Mouse (Mus musculus): ENCODE results near the gene Ywhae. TPM values are rescaled to one million over a fixed set of nuclear protein-coding genes. Genes with fewer than 3 reads are reported as not detected.
A peak's percentile ranks its signal among the peaks of the same experiment; 100 is the strongest.

Gene Ywhae
- polyA plus RNA-seq, 1 experiment: 701 TPM

DNA sequence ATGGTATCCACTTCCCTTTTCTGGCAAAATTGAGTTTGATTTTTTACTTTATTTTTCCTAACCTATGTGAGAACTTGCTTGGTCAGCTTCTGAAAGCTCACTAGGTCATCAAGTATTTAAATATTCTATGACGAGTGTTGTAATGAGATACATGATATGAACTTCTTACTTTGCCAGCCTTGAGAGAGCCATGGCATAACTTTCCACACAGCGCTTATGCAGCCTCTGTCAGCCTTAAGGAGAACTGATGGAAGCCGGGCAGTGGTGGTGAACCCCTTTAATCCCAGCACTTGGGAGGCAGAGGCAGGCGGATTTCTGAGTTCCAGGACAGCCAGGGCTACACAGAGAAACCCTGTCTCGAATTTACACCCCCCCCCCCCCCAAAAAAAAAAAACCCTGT is 28.1 kb downstream of the Ywhae start:
- TF ChIP-seq POLR2A (IDR thresholded peaks at IDR 0.05; ENCODE audit: low read depth, low read length): no peak
- Histone ChIP-seq H3K27ac (ENCODE audit: insufficient read depth, low read length) (no peak overlapping the region), H3K4me3 (ENCODE audit: insufficient read depth, low read length) (no peak overlapping the region), H3K4me1 (ENCODE audit: control insufficient read depth, insufficient read depth, low read length) (no peaks in the 10 kb centered on the region; the same call in 1 of the 2 replicates)

- TF ChIP-seq CTCF (IDR thresholded peaks at IDR 0.05; ENCODE audit: borderline replicate concordance, insufficient read depth, low read length) (no peak), POLR2A (IDR thresholded peaks at IDR 0.05; ENCODE audit: low read depth, low read length) (no peak)
- no peak overlapping the region for H3K4me3 ChIP-seq (ENCODE audit: insufficient read depth, low read length)
- H3K4me1 ChIP-seq (ENCODE audit: control insufficient read depth, insufficient read depth, low read length): no peaks in the 10 kb centered on the region
Observed at GRCm38 (mm10) chr11:75762708-75763107, 30.0 kb downstream of the Ywhae start.

DNA sequence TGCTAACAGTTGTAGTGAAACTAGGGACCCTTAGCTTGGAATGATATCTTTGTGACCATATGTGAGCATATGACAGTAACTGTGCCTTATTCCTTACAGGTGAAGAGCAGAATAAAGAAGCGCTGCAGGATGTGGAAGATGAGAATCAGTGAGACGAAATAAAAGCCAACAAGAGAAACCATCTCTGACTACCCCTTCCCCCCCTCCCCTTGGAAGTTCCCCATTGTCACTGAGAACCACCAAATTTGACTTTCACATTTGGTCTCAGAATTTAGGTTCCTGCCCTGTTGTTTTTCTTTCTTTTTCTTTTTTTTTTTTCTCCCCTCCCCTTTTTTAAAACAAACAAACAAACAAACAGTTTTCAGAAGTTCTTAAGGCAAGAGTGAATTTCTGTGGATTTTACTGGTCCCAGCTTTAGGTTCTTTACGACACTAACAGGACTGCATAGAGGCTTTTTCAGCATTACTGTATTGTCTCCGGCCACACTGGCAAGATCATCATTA is 31.9 kb downstream of the Ywhae start:
- Histone ChIP-seq H3K4me1 (ENCODE audit: control insufficient read depth, insufficient read depth, low read length) (no peaks in the 10 kb centered on the region; the same call in 1 of the 2 replicates), H3K4me3 (ENCODE audit: insufficient read depth, low read length) (no peak overlapping the region), H3K27ac (ENCODE audit: insufficient read depth, low read length) (no peak overlapping the region)
- TF ChIP-seq POLR2A (IDR thresholded peaks at IDR 0.05; ENCODE audit: low read depth, low read length): no peak
- no peak for TF ChIP-seq CTCF (IDR thresholded peaks at IDR 0.05; ENCODE audit: borderline replicate concordance, insufficient read depth, low read length)

More at GRCm38 (mm10) chr11:75762708-75763107, 30.0 kb downstream of the Ywhae start:
- H3K27ac ChIP-seq (ENCODE audit: insufficient read depth, low read length): no peak overlapping the region

- no peak overlapping the region for H3K4me3 ChIP-seq (ENCODE audit: insufficient read depth, low read length)
- no peaks in the 10 kb centered on the region; the same call in 1 of the 2 replicates for H3K4me1 ChIP-seq (ENCODE audit: control insufficient read depth, insufficient read depth, low read length)
- no peak overlapping the region for H3K27ac ChIP-seq (ENCODE audit: insufficient read depth, low read length)
- TF ChIP-seq CTCF (IDR thresholded peaks at IDR 0.05; ENCODE audit: borderline replicate concordance, insufficient read depth, low read length) (no peak), POLR2A (IDR thresholded peaks at IDR 0.05; ENCODE audit: low read depth, low read length) (no peak)
Observed at GRCm38 (mm10) chr11:75765161-75765560, 32.5 kb downstream of the Ywhae start.

GRCm38 (mm10) chr11:75767014-75767413 is 34.3 kb downstream of the Ywhae start:
- no peaks in the 10 kb centered on the region; the same call in 1 of the 2 replicates for H3K4me1 ChIP-seq (ENCODE audit: control insufficient read depth, insufficient read depth, low read length)
- TF ChIP-seq POLR2A (IDR thresholded peaks at IDR 0.05; ENCODE audit: low read depth, low read length) (no peak), CTCF (IDR thresholded peaks at IDR 0.05; ENCODE audit: borderline replicate concordance, insufficient read depth, low read length) (no peak)
- H3K4me3 ChIP-seq (ENCODE audit: insufficient read depth, low read length): no peak overlapping the region
- H3K27ac ChIP-seq (ENCODE audit: insufficient read depth, low read length): no peak overlapping the region

DNA sequence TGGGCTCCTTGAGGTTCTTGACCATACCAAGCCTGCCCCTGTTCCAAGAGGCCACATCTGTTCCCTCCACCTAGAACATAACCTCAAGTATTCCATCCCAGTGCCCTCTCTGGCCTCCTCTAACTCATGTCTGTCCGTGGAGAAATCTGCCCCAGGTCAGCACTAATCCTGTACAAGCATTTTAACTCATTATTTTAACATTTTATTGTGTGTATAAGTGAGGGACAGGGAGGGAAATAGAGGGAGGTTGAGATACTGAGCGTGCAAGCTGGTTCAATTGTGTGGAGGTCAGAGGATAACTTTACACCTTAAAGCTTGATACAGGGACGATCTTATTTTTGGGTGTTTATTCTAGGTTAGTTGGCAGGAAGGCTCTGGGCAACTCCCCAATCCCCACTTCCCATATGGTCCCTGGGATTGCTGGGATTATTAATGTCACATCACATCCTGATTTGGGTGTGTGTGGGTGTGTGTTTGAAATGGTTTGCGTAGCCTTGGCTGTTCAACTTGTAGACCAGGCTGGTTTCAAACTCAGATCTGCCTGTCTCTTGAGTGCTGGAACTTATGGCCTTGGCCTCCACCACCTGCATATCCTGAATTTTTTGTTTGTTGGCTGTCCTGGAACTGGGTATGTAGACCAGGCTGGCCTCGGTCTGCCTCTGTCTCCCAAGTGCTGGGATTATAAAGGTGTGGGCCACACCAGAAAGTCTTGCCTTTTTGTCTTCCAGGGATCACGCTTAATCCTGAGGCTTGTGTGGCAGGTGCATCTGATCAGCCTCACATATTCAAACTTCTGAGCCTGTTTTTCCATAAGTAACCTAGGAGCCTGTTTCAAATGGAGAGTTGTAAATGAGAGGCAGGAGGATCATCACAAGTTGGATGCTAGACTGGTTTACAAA is 35.7 kb downstream of the Ywhae start:
- TF ChIP-seq POLR2A (IDR thresholded peaks at IDR 0.05; ENCODE audit: low read depth, low read length) (no peak), CTCF (IDR thresholded peaks at IDR 0.05; ENCODE audit: borderline replicate concordance, insufficient read depth, low read length) (no peak)
- H3K4me1 ChIP-seq (ENCODE audit: control insufficient read depth, insufficient read depth, low read length): no peaks in the 10 kb centered on the region; the same call in 1 of the 2 replicates
- no peak overlapping the region for H3K27ac ChIP-seq (ENCODE audit: insufficient read depth, low read length)
- no peak overlapping the region for H3K4me3 ChIP-seq (ENCODE audit: insufficient read depth, low read length)

DNA sequence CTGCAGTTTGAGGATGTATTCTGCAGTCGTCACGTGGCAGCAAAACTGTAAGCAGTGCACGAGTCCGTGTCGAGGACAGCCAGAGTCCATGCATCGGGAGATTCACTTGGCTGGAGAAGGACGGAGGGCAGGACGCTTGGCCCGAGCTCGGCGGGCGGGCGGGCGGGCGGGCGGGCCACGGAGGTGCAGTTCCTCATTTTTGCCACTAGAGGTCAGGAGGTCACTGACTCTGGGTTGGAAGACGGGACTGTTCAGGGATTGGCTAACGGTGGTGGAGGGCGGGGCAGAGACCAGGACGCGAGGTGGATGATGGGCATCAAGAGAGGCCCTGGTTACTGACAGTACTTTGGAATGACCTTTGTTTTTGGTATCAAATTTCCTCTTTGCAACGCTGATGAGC is 36.5 kb downstream of the Ywhae start:
- TF ChIP-seq POLR2A (IDR thresholded peaks at IDR 0.05; ENCODE audit: low read depth, low read length) (no peak), CTCF (IDR thresholded peaks at IDR 0.05; ENCODE audit: borderline replicate concordance, insufficient read depth, low read length) (peak; percentile 48; the same call in 1 of the 2 replicates)
- no peak overlapping the region for H3K4me3 ChIP-seq (ENCODE audit: insufficient read depth, low read length)
- H3K4me1 ChIP-seq (ENCODE audit: control insufficient read depth, insufficient read depth, low read length): no peaks in the 10 kb centered on the region; the same call in 1 of the 2 replicates
- no peak overlapping the region for H3K27ac ChIP-seq (ENCODE audit: insufficient read depth, low read length)

DNA sequence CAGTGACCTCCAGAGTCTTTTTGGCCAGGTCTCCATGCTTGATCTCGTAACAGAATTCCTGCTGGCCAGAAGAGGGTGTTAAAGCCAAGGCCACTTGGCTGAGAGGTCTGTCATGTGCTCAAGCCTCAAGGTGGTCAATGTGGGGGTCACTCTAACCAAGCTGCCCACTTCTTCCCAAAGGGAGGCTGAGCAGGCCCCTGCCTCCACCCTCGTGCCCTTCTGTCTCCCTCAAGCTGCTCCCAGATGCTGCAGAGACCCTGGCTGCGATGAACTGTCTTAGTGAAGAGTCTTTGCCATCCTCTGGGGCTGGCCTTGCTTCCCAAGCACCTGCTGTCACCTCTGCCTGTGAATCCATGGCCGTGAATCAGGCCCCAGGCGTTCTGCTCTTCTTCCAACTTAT is 39.9 kb downstream of the Ywhae start:
- Histone ChIP-seq H3K27ac (ENCODE audit: insufficient read depth, low read length) (no peak overlapping the region), H3K4me3 (ENCODE audit: insufficient read depth, low read length) (no peak overlapping the region), H3K4me1 (ENCODE audit: control insufficient read depth, insufficient read depth, low read length) (no peaks in the 10 kb centered on the region; the same call in 1 of the 2 replicates)
- TF ChIP-seq CTCF (IDR thresholded peaks at IDR 0.05; ENCODE audit: borderline replicate concordance, insufficient read depth, low read length) (no peak), POLR2A (IDR thresholded peaks at IDR 0.05; ENCODE audit: low read depth, low read length) (no peak)

GRCm38 (mm10) chr11:75775919-75776318 is 43.2 kb downstream of the Ywhae start:
- no peaks in the 10 kb centered on the region for H3K4me1 ChIP-seq (ENCODE audit: control insufficient read depth, insufficient read depth, low read length)
- no peak overlapping the region for H3K27ac ChIP-seq (ENCODE audit: insufficient read depth, low read length)
- TF ChIP-seq POLR2A (IDR thresholded peaks at IDR 0.05; ENCODE audit: low read depth, low read length) (no peak), CTCF (IDR thresholded peaks at IDR 0.05; ENCODE audit: borderline replicate concordance, insufficient read depth, low read length) (no peak)
- H3K4me3 ChIP-seq (ENCODE audit: insufficient read depth, low read length): no peak overlapping the region

DNA sequence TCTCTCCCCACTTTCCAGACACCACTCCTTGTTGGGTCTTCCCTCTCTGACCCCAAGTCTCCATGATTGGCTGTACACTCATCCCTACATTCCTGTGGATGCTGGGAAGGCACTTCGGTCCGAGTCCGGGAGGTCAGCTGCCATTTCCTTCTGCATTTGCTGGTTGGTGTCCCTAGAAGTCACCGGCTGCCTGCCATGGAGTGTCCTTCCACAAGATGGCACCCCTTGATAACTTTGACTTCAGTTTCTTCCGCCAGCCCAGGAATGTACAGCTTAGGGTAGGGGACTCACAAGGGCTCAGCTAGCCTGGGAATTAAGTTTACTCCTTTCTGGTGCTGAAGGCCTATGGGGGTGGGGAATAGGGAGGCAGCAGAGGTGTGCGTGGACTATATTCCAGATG is 49.2 kb downstream of the Ywhae start:
- Histone ChIP-seq H3K4me3 (ENCODE audit: insufficient read depth, low read length) (no peak overlapping the region), H3K27ac (ENCODE audit: insufficient read depth, low read length) (no peak overlapping the region), H3K4me1 (ENCODE audit: control insufficient read depth, insufficient read depth, low read length) (no peaks in the 10 kb centered on the region)
- TF ChIP-seq POLR2A (IDR thresholded peaks at IDR 0.05; ENCODE audit: low read depth, low read length): no peak
- TF ChIP-seq CTCF (IDR thresholded peaks at IDR 0.05; ENCODE audit: borderline replicate concordance, insufficient read depth, low read length): peak; percentile 89
